17 mouse cellular contexts compared by ENCODE assay signal in genomic region chrX:12003947-12004346, GRCm38 (mm10).
A peak's percentile ranks its signal among the peaks of the same experiment; 100 is the strongest.
DNase-seq lines count a peak whose midpoint lies in the region; ATAC-seq lines count a peak whose summit lies in the region.
"Had no signal": no experiment of that assay in that cellular context is flagged by ENCODE, and none has a peak within 500 bp of the region (broad histone marks: within the 10 kb centered on the region; RNA-seq: fewer than 3 reads in every experiment).

No protein-coding gene starts in this region.

- no peak overlapping the region for H3K4me3 ChIP-seq in forebrain, embryonic 10.5 days
- no peak overlapping the region for H3K4me3 ChIP-seq in forebrain, embryonic 12.5 days (replicated peaks)
- H3K4me3 ChIP-seq in hindbrain, embryonic 10.5 days = no peak overlapping the region
- no peak overlapping the region for H3K4me3 ChIP-seq in hindbrain, embryonic 12.5 days
- no peak overlapping the region for H3K4me3 ChIP-seq in forebrain, embryonic 16.5 days (replicated peaks; ENCODE audit: low read length)
- H3K4me3 ChIP-seq: embryonic facial prominence, embryonic 12.5 days; hindbrain, embryonic 13.5 days; left cerebral cortex, adult 2 months; midbrain, embryonic 15.5 days had no signal

- peaks cover 95% of the 10 kb centered on the region for H3K4me1 ChIP-seq in forebrain, embryonic 10.5 days
- H3K4me1 ChIP-seq in forebrain, embryonic 12.5 days = peaks cover 77% of the 10 kb centered on the region
- H3K4me1 ChIP-seq in hindbrain, embryonic 10.5 days (replicated peaks) = peaks cover 90% of the 10 kb centered on the region
- H3K4me1 ChIP-seq in hindbrain, embryonic 12.5 days = peaks cover 59% of the 10 kb centered on the region
- H3K4me1 ChIP-seq in forebrain, embryonic 16.5 days (replicated peaks; ENCODE audit: control insufficient read depth, insufficient read depth, low read length) = peaks cover 58% of the 10 kb centered on the region

- peaks cover 100% of the 10 kb centered on the region for H3K27me3 ChIP-seq in forebrain, embryonic 10.5 days (ENCODE audit: poor library complexity, severe bottlenecking)
- H3K27me3 ChIP-seq in forebrain, embryonic 12.5 days = peaks cover 94% of the 10 kb centered on the region
- peaks cover 99% of the 10 kb centered on the region for H3K27me3 ChIP-seq in hindbrain, embryonic 10.5 days (ENCODE audit: insufficient read depth, poor library complexity, severe bottlenecking)
- H3K27me3 ChIP-seq in hindbrain, embryonic 12.5 days = peaks cover 91% of the 10 kb centered on the region
- peaks cover 4% of the 10 kb centered on the region; the same call in 1 of the 2 replicates for H3K27me3 ChIP-seq in forebrain, embryonic 16.5 days (replicated peaks; ENCODE audit: control insufficient read depth, insufficient read depth, low read length)

- ATAC-seq in forebrain, embryonic 12.5 days (ENCODE audit: low FRiP score) = no peak
- no peak for ATAC-seq in hindbrain, embryonic 12.5 days (ENCODE audit: low FRiP score)
- ATAC-seq in forebrain, embryonic 16.5 days = no peak
- ATAC-seq: midbrain, embryonic 15.5 days had no signal

- H3K27ac ChIP-seq in forebrain, embryonic 10.5 days = 0 out of 2 replicates have a peak overlapping the region, but pooled peaks have one; percentile 93
- H3K27ac ChIP-seq in forebrain, embryonic 12.5 days = no peak overlapping the region
- peak overlapping the region; percentile 94; the same call in 1 of the 2 replicates for H3K27ac ChIP-seq in hindbrain, embryonic 10.5 days
- no peak overlapping the region for H3K27ac ChIP-seq in hindbrain, embryonic 12.5 days
- peak overlapping the region; percentile 47 for H3K27ac ChIP-seq in forebrain, embryonic 16.5 days (ENCODE audit: low read length)
- H3K27ac ChIP-seq: embryonic facial prominence, embryonic 12.5 days; hindbrain, embryonic 13.5 days; left cerebral cortex, adult 2 months; midbrain, embryonic 15.5 days had no signal

- H3K4me2 ChIP-seq in forebrain, embryonic 12.5 days = no peak overlapping the region
- no peak overlapping the region for H3K4me2 ChIP-seq in hindbrain, embryonic 12.5 days (replicated peaks)
- H3K4me2 ChIP-seq in forebrain, embryonic 16.5 days (ENCODE audit: low read length) = no peak overlapping the region
- H3K4me2 ChIP-seq: hindbrain, embryonic 13.5 days; midbrain, embryonic 15.5 days had no signal

- no peak for DNase-seq in forebrain, embryonic 10.5 days (ENCODE audit: extremely low spot score, low spot score)
- no peak for DNase-seq in hindbrain, embryonic 10.5 days (ENCODE audit: low spot score)
- peak; percentile 8 for DNase-seq in 416B (ENCODE audit: low read depth)
- no peak for DNase-seq in kidney, postnatal 14 days
- DNase-seq in left cerebral cortex, postnatal 25 days (ENCODE audit: low spot score in 2 of 2) = no peak
- DNase-seq: adrenal gland, adult 2 months; cerebellum, postnatal 36 days; gastrocnemius, postnatal 36 days; kidney, adult 11 months; right cerebral cortex, postnatal 4 days had no signal

- no peaks in the 10 kb centered on the region for H3K36me3 ChIP-seq in forebrain, embryonic 10.5 days (replicated peaks)
- no peaks in the 10 kb centered on the region for H3K36me3 ChIP-seq in forebrain, embryonic 12.5 days (replicated peaks)
- no peaks in the 10 kb centered on the region for H3K36me3 ChIP-seq in hindbrain, embryonic 10.5 days
- no peaks in the 10 kb centered on the region for H3K36me3 ChIP-seq in hindbrain, embryonic 12.5 days
- no peaks in the 10 kb centered on the region for H3K36me3 ChIP-seq in forebrain, embryonic 16.5 days (ENCODE audit: control insufficient read depth, insufficient read depth)
- H3K36me3 ChIP-seq: embryonic facial prominence, embryonic 12.5 days; hindbrain, embryonic 13.5 days; midbrain, embryonic 15.5 days had no signal

- WGBS in forebrain, embryonic 10.5 days = 23% methylated on average over 6 of the region's 6 CpGs
- WGBS in forebrain, embryonic 12.5 days = 35% methylated on average over 6 of the region's 6 CpGs
- whole genome bisulfite sequencing in hindbrain, embryonic 10.5 days = 27% methylated on average over 6 of the region's 6 CpGs
- 19% methylated on average over 6 of the region's 6 CpGs for WGBS in hindbrain, embryonic 12.5 days
- 32% methylated on average over 6 of the region's 6 CpGs for WGBS in forebrain, embryonic 16.5 days

- H3K9me3 ChIP-seq in forebrain, embryonic 10.5 days = no peaks in the 10 kb centered on the region
- no peaks in the 10 kb centered on the region for H3K9me3 ChIP-seq in forebrain, embryonic 12.5 days
- H3K9me3 ChIP-seq in hindbrain, embryonic 10.5 days = no peaks in the 10 kb centered on the region
- no peaks in the 10 kb centered on the region for H3K9me3 ChIP-seq in hindbrain, embryonic 12.5 days (replicated peaks)
- no peaks in the 10 kb centered on the region for H3K9me3 ChIP-seq in forebrain, embryonic 16.5 days (ENCODE audit: control insufficient read depth, low read length)
- H3K9me3 ChIP-seq: embryonic facial prominence, embryonic 12.5 days; hindbrain, embryonic 13.5 days; midbrain, embryonic 15.5 days had no signal

- intact Hi-C loops in left cerebral cortex, postnatal 25 days (cut with DNase I) = loop anchor here (5.0 to 10.0 kb wide), 2 partner anchors 83 to 339 kb away; no protein-coding TSS in a partner anchor

- no peak overlapping the region for H3K9ac ChIP-seq in forebrain, embryonic 12.5 days
- no peak overlapping the region for H3K9ac ChIP-seq in hindbrain, embryonic 12.5 days
- H3K9ac ChIP-seq in forebrain, embryonic 16.5 days (replicated peaks; ENCODE audit: low read depth, low read length) = no peak overlapping the region
- H3K9ac ChIP-seq: embryonic facial prominence, embryonic 12.5 days; hindbrain, embryonic 13.5 days; midbrain, embryonic 15.5 days had no signal

Comparison
In these comparisons a context has a peak if more than half of its experiments do, and no peak if none do; other contexts are left out.
1. H3K27ac ChIP-seq: peak in forebrain, embryonic 10.5 days (single experiment), hindbrain, embryonic 10.5 days (single experiment) and forebrain, embryonic 16.5 days (single experiment); none in forebrain, embryonic 12.5 days (single experiment) and hindbrain, embryonic 12.5 days (single experiment).